Mouse (Mus musculus): ENCODE results near the gene Prkcd. TPM values are rescaled to one million over a fixed set of nuclear protein-coding genes. Genes with fewer than 3 reads are reported as not detected.

The Prkcd gene
- polyA plus RNA-seq, 1 experiment from 2014 or later, result 20.8 TPM

GRCm38 (mm10) chr14:30593279-30594091 is 32.5 kb downstream of the Prkcd start:
- peak overlapping the region; percentile 85 for H3K27ac ChIP-seq (replicated peaks)
- no peaks in the 10 kb centered on the region for H3K9me3 ChIP-seq (replicated peaks)
- H3K4me3 ChIP-seq, result peak overlapping the region; percentile 34; the same call in 1 of the 2 replicates
- H3K4me1 ChIP-seq, result peaks cover 35% of the 10 kb centered on the region
- DNase-seq (ENCODE audit: low spot score), result peak; percentile 51
- no peaks in the 10 kb centered on the region for H3K27me3 ChIP-seq (ENCODE audit: low read depth, poor library complexity, severe bottlenecking)
- peaks cover 2% of the 10 kb centered on the region for H3K36me3 ChIP-seq
- 41% methylated on average over 11 of the region's 11 CpGs for WGBS

- no peaks in the 10 kb centered on the region for H3K27me3 ChIP-seq (ENCODE audit: low read depth, poor library complexity, severe bottlenecking)
- no peaks in the 10 kb centered on the region for H3K36me3 ChIP-seq
- DNase-seq (ENCODE audit: low spot score), result peak; percentile 81
- 11% methylated on average over 6 of the region's 6 CpGs for WGBS
- H3K27ac ChIP-seq (replicated peaks), result 0 out of 2 replicates have a peak overlapping the region, but pooled peaks have one; percentile 23
- no peaks in the 10 kb centered on the region for H3K9me3 ChIP-seq (replicated peaks)
- no peak overlapping the region for H3K4me3 ChIP-seq
- H3K4me1 ChIP-seq, result peaks cover 40% of the 10 kb centered on the region
Observed at GRCm38 (mm10) chr14:30591417-30591816, 34.6 kb downstream of the Prkcd start.

- WGBS, result 75% methylated on average over 7 of the region's 7 CpGs
- Histone ChIP-seq H3K36me3 (no peaks in the 10 kb centered on the region), H3K4me1 (peaks cover 40% of the 10 kb centered on the region), H3K9me3 (replicated peaks) (no peaks in the 10 kb centered on the region), H3K27me3 (ENCODE audit: low read depth, poor library complexity, severe bottlenecking) (no peaks in the 10 kb centered on the region), H3K27ac (replicated peaks) (no peak overlapping the region), H3K4me3 (no peak overlapping the region)
- no peak for DNase-seq (ENCODE audit: low spot score)
Observed at GRCm38 (mm10) chr14:30590918-30591317, 35.1 kb downstream of the Prkcd start.

GRCm38 (mm10) chr14:30590041-30590645 is 35.9 kb downstream of the Prkcd start:
- Histone ChIP-seq H3K27me3 (ENCODE audit: low read depth, poor library complexity, severe bottlenecking) (no peaks in the 10 kb centered on the region), H3K4me1 (peaks cover 39% of the 10 kb centered on the region), H3K36me3 (no peaks in the 10 kb centered on the region), H3K27ac (replicated peaks) (0 out of 2 replicates have a peak overlapping the region, but pooled peaks have one; percentile 38), H3K9me3 (replicated peaks) (no peaks in the 10 kb centered on the region), H3K4me3 (no peak overlapping the region)
- WGBS, result 76% methylated on average over 11 of the region's 11 CpGs
- no peak for DNase-seq (ENCODE audit: low spot score)

- Histone ChIP-seq H3K4me1 (peaks cover 29% of the 10 kb centered on the region), H3K4me3 (no peak overlapping the region), H3K27ac (replicated peaks) (peak overlapping the region; percentile 49; the same call in 1 of the 2 replicates), H3K9me3 (replicated peaks) (no peaks in the 10 kb centered on the region), H3K36me3 (no peaks in the 10 kb centered on the region), H3K27me3 (ENCODE audit: low read depth, poor library complexity, severe bottlenecking) (no peaks in the 10 kb centered on the region)
- no peak for DNase-seq (ENCODE audit: low spot score)
- WGBS, result 73% methylated on average over 7 of the region's 7 CpGs
Observed at GRCm38 (mm10) chr14:30586780-30587461, 39.1 kb downstream of the Prkcd start.

GRCm38 (mm10) chr14:30585323-30585722 is 40.7 kb downstream of the Prkcd start:
- H3K4me3 ChIP-seq, result no peak overlapping the region
- H3K9me3 ChIP-seq (replicated peaks), result no peaks in the 10 kb centered on the region
- no peaks in the 10 kb centered on the region for H3K27me3 ChIP-seq (ENCODE audit: low read depth, poor library complexity, severe bottlenecking)
- H3K36me3 ChIP-seq, result no peaks in the 10 kb centered on the region
- H3K4me1 ChIP-seq, result peaks cover 26% of the 10 kb centered on the region
- 0 out of 2 replicates have a peak overlapping the region, but pooled peaks have one; percentile 72 for H3K27ac ChIP-seq (replicated peaks)
- no peak for DNase-seq (ENCODE audit: low spot score)
- WGBS, result 90% methylated on average over 5 of the region's 5 CpGs

- no peaks in the 10 kb centered on the region for H3K27me3 ChIP-seq (ENCODE audit: low read depth, poor library complexity, severe bottlenecking)
- peak; percentile 26 for DNase-seq (ENCODE audit: low spot score)
- H3K9me3 ChIP-seq (replicated peaks), result no peaks in the 10 kb centered on the region
- H3K4me3 ChIP-seq, result no peak overlapping the region
- H3K36me3 ChIP-seq, result no peaks in the 10 kb centered on the region
- peaks cover 25% of the 10 kb centered on the region for H3K4me1 ChIP-seq
- H3K27ac ChIP-seq (replicated peaks), result peak overlapping the region; percentile 72
- 57% methylated on average over 19 of the region's 19 CpGs for WGBS
Observed at GRCm38 (mm10) chr14:30584497-30585251, 41.3 kb downstream of the Prkcd start.

GRCm38 (mm10) chr14:30584077-30584476 is 41.9 kb downstream of the Prkcd start:
- DNase-seq (ENCODE audit: low spot score), result no peak
- Histone ChIP-seq H3K4me3 (no peak overlapping the region), H3K27me3 (ENCODE audit: low read depth, poor library complexity, severe bottlenecking) (no peaks in the 10 kb centered on the region), H3K4me1 (peaks cover 24% of the 10 kb centered on the region), H3K36me3 (no peaks in the 10 kb centered on the region), H3K27ac (replicated peaks) (peak overlapping the region; percentile 72), H3K9me3 (replicated peaks) (no peaks in the 10 kb centered on the region)
- WGBS, result 73% methylated on average over 2 of the region's 2 CpGs

- no peaks in the 10 kb centered on the region for H3K27me3 ChIP-seq (ENCODE audit: low read depth, poor library complexity, severe bottlenecking)
- H3K27ac ChIP-seq (replicated peaks), result no peak overlapping the region
- peaks cover 4% of the 10 kb centered on the region for H3K36me3 ChIP-seq
- H3K4me1 ChIP-seq, result peaks cover 28% of the 10 kb centered on the region
- WGBS, result 74% methylated on average over 1 of the region's 1 CpGs
- H3K4me3 ChIP-seq, result no peak overlapping the region
- no peaks in the 10 kb centered on the region for H3K9me3 ChIP-seq (replicated peaks)
- no peak for DNase-seq (ENCODE audit: low spot score)
Observed at GRCm38 (mm10) chr14:30581238-30581637, 44.8 kb downstream of the Prkcd start.

GRCm38 (mm10) chr14:30579882-30580281 is 46.1 kb downstream of the Prkcd start:
- H3K27me3 ChIP-seq (ENCODE audit: low read depth, poor library complexity, severe bottlenecking), result no peaks in the 10 kb centered on the region
- no peaks in the 10 kb centered on the region for H3K9me3 ChIP-seq (replicated peaks)
- peak overlapping the region; percentile 14; the same call in 1 of the 2 replicates for H3K27ac ChIP-seq (replicated peaks)
- peaks cover 29% of the 10 kb centered on the region for H3K4me1 ChIP-seq
- H3K4me3 ChIP-seq, result no peak overlapping the region
- DNase-seq (ENCODE audit: low spot score), result peak; percentile 31
- 25% methylated on average over 5 of the region's 5 CpGs for WGBS
- H3K36me3 ChIP-seq, result peaks cover 17% of the 10 kb centered on the region

- Histone ChIP-seq H3K27me3 (ENCODE audit: low read depth, poor library complexity, severe bottlenecking) (no peaks in the 10 kb centered on the region), H3K9me3 (replicated peaks) (no peaks in the 10 kb centered on the region), H3K36me3 (peaks cover 24% of the 10 kb centered on the region), H3K27ac (replicated peaks) (no peak overlapping the region), H3K4me3 (no peak overlapping the region), H3K4me1 (peaks cover 22% of the 10 kb centered on the region)
- no peak for DNase-seq (ENCODE audit: low spot score)
- WGBS, result 85% methylated on average over 5 of the region's 5 CpGs
Observed at GRCm38 (mm10) chr14:30579180-30579579, 46.8 kb downstream of the Prkcd start.

All from midbrain, embryonic 10.5 days (tissue).